Mouse (Mus musculus) G1E (cell line): Measurements from ENCODE around the gene Med27.

Source experiments
- CTCF ChIP-seq: IDR thresholded peaks from 2 replicates; pipeline ENCODE4 v1.5.1; 2012; ENCODE audit warnings: low read depth, low read length, inconsistent platforms, mixed read lengths
- GATA1 ChIP-seq: IDR thresholded peaks from 2 replicates; pipeline ENCODE4 v1.6.1; 2012; ENCODE audit warnings: borderline replicate concordance, low read length, inconsistent platforms, mixed read lengths
- TAL1 ChIP-seq: conservative IDR thresholded peaks from 2 replicates; pipeline ENCODE4 v1.6.1; 2012; ENCODE audit warnings: low read depth, low read length, inconsistent platforms, mixed read lengths

- TF ChIP-seq CTCF (no peak), GATA1 (no peak), TAL1 (0 out of 2 replicates have a peak, but pooled peaks have one; percentile 12)
Measured at GRCm38 (mm10) chr2:29456631-29457320, 110.2 kb downstream of the Med27 start.
